Mouse (Mus musculus) E14TG2a.4 (cell line): Measurements from ENCODE around the gene Ankrd35.

Experiments
- CTCF ChIP-seq: conservative IDR thresholded peaks from 2 replicates; pipeline ENCODE4 v1.5.1; 2014; ENCODE audit warnings: low read length
- NANOG ChIP-seq: IDR thresholded peaks from 2 replicates; pipeline ENCODE4 v1.6.1; 2014; ENCODE audit warnings: borderline replicate concordance, low read length, mixed read lengths
- POU5F1 ChIP-seq: IDR thresholded peaks from 2 replicates; pipeline ENCODE4 v1.6.1; 2014; ENCODE audit warnings: low read length, borderline replicate concordance

DNA sequence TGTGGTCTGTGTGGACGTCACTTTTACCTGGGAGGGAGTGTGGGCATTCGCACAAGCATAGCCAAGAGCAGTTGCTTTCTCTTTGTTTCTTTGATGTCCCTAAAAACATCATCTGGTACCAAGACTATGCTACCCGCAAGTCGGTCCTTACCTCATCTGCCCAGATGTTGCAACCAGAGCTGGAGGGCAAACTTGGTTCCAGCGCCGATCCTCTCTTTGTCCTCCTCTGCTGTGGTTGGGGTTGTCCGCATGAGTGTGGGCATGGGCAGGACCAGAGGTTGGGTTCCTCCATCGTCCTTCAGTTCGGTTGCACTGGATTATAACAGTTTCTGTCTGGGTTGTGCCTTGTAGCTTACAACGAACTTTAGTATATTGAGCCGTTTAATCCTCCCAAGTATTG lies 36.3 kb downstream of the Ankrd35 start:
- no peak for TF ChIP-seq CTCF
- no peak for TF ChIP-seq POU5F1
- TF ChIP-seq NANOG = no peak
